Mouse (Mus musculus): ENCODE results near the gene Zfp217.

Gene Zfp217

DNA sequence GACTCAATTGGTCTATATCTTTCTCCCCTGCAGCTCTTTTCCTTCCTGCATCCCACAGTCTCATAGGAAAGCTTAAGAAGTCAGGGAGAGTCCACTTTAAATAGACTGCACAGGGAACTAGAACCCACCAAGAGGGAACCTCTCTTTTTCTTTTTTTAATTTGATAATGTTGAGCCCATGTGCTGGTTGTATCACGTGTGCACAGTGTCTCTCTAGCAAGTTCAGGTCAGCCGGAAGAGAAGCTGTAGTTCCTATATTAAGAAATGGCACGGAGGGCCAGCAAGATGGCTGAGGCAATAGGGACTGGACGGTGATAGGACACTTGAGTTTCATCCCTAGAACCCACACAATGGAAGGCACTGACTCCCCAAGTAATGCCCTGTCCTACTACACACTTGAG lies 11.1 kb upstream of the Zfp217 start:
- no peak for DNase-seq (ENCODE audit: low read depth, low spot score)

DNA sequence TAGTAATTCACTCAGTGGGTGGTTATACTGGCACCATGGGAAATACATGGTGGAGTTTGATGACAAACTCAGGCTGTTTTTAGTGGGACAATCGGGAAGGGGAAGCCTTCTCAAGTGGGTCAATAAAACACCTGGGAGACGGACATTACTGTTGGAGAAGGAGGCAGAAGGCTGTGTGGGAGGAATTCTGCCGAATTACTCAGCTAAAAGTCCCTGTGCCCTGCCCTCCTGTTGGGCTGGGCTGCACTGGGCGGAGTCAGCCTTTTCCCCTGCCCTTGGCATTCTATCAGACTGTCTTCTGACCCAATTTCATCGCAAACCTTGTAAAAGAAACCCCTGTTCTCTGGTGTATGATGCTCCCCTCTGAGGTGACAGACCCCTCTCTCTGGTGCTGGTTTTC lies 10.3 kb upstream of the Zfp217 start:
- DNase-seq (ENCODE audit: low read depth, low spot score), result no peak

DNA sequence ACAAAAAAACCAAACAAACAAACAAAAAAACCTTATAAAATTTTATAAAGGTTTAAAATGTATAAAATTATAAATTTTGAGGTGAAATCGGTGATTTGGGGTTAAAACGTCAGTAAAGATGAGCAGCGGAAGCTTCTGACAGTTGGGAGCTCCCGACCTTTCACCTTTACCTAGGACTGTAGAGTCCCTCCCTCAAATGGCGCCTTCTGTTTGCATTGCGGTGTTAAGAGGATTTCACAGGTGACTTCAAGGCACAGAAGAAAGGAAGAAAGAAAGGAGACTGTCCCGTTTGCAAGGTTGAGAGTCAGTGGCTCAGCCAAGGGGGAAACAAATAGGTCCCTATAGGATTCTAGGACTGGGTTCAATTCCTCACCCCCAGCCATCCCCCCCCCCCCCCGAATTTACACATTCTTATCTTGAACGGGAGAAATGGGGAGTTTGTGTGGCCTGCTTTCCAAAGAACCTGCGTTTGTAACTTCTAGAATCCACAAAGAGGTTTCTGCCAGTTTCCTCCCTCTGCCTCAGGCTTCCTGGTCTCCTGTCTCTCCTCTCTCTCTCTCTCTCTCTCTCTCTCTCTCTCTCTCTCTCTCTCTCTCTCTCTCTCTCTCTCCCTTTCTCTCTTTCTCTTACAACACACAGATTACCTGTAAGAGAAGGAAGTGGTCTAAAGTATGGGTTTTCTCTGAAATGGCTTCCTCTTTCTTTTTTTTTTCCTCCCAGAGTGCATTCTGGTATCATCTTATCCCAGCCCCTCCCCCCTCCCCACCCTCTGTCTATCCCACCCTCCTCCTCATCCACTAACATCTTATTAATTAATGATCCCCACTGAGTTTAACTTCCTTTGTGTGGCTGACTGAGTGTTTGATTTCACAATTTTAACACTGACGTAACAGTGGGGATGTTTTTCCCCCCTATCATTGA lies 9.6 kb upstream of the Zfp217 start:
- DNase-seq (ENCODE audit: low read depth, low spot score), result no peak

DNA sequence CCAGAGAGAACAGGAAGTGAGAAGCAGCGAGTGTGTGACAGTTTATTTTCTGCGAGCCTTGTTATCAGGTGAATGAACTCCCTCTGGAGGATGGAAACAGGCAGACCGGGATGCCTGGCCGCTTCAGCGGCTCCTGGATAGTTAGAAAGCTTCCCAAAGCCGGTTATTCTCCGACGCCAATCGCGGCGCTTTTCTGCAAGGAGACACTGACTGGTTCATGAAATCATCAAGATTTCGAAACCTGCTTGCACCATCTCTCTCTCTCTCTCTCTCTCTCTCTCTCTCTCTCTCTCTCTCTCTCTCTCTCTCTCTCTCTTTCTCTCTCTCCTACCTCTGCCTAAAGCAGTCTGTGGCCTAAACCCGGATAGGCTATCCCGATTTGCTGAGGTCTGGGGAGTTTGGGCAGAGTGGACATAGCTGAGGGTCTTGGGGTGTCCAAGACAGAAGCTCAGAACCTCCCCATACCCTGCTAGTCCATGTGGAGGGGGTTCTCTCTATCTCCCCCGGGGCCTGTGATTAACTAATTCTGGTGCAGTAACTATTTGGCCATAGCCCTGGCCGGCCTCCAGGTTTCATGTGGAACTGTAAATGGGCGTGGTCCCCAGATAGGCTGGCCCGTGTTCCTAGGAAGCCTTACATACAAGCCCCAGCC lies 7.3 kb upstream of the Zfp217 start:
- DNase-seq (ENCODE audit: low read depth, low spot score), result no peak

DNA sequence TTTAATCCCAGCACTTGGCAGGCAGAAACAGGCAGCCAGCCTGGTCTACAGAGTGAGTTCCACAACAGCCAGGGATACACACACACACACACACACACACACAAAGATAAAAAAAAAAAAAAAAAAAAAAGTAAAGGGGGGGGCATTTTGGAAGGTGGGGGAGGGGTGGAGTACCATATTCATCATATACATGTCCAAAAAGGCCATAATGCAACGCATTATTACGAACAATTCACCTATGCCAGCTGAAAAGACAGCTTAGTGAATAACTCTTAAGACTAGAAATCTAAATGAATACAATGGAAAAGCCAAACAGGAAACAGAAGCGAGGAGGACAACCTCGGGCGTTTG lies 6.8 kb upstream of the Zfp217 start:
- DNase-seq (ENCODE audit: low read depth, low spot score), result no peak

DNA sequence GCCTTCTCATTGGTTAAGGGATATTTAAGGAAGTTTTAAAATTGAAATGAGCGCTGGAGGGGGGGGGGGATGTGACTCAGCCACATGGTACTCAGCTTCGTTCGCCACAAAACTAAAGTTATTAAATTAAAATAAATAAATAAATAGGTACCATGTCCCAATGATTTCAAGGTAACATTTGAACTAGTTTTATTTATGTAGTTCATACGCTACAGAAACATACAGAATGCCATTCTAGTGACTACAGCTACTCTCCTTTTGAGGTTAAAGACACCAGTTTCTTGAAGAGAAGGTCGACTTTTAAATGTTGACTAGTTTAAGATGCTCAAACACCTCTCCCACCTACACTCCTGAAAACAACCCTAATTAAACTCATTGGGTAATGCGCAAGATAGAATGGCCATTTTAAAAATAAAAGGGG lies 6.4 kb upstream of the Zfp217 start:
- no peak for DNase-seq (ENCODE audit: low read depth, low spot score)

DNA sequence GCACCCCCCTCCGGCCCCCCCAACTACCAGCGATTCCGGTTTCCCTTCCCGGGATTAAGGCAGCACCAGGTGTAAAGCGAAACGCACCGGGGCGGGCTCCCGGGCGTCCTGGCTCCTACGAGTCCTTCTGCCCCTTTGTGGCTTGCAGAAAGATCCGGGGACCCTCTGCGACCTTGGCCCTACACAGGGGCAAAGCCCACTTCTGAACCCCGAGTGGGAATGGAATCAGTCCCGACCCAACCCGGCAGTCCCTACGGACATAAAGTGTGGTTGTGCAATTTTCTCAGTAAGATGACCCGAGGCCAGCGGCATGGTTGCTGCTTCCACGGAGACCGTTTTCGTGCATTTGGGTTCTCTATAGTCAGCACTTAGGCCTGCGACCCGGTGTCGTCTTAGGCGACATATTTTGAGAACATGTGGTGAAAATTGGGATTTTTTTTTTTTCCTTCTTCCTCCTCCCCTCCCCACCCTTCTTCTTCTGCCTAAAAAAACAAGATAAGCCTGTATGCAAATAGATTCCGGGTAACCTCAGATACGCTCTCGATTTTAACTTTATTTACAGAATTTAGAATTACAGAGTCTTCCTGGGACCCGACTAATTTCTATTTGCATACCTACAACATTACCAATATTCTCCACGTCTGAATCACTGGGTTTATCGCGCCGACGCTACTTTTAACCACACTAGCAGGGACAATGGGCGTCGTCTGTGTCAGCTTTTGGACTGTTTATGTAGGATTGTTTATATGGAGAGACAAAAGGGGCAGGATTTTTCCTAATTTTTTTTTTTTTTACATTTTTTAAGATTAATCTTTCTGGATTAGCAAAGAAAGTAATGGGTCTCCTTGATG lies 5.7 kb upstream of the Zfp217 start:
- DNase-seq (ENCODE audit: low read depth, low spot score), result no peak

DNA sequence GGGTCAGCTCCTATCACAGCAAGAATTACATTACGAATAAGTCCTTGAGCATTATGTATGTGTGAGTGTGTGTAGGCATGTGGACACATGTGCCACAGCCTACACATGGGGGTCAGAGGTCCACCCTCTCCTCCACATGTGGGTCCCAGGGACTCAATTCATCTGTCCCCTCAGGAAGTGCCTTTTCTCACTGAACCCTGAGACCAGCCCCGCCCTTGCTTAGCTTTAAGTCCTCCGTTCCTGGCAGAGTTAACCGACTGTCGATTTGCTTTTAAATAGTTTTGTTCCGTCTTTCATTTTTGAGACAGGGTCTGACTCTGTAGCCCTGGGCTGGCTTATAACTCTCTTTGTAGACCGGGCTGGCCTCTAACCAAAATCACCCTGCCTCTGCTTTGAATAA lies 5.0 kb upstream of the Zfp217 start:
- DNase-seq (ENCODE audit: low read depth, low spot score), result no peak

DNA sequence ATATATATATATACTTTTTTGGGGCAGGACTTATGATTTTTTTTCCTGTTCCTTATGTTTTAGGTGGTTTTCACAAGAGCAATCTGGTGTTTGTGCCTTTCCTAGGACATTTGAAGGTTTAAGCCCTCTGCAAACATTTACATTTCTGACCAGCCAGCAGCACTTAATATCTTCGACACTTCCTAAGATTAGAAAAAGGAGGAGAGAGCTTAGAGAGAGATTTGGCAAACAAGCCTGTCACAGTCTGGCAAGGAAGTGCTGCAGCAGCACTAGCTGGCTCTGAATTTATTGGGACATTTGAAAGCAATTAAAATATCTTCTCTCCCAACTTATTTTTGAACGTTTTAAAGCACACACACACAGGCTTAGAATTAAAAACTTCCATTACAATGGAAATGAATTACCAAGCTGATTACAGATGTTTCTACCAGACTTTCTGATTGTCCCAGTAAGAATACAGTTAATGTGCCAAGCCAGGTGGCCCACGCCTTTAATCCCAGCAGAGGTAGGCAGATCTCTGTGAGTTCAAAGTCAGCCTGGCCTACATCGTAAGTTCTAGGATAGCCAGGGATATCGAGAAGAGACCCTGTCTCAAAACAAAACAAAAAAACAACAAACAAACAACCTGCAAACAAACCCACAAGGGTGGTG lies 4.3 kb upstream of the Zfp217 start:
- no peak for DNase-seq (ENCODE audit: low read depth, low spot score)

DNA sequence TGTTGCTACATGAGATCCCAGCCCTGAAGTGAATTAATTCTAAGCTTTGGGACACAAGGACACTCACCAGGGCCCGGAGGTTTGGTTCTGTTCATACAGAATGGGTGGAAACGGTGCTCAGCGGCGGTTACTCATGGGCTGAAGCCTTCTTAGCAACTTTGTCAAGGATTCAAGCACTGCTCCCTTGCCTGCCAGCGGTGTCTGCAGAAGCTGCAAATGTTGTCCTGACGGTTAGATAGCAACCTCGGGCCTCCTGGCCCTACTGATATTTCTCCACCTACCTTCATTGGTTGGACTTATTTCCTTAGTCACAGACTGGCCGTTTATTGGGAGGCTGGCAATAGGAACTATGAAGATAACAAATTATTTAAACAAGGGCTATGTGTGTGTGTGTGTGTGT lies 3.6 kb upstream of the Zfp217 start:
- DNase-seq (ENCODE audit: low read depth, low spot score), result no peak

DNA sequence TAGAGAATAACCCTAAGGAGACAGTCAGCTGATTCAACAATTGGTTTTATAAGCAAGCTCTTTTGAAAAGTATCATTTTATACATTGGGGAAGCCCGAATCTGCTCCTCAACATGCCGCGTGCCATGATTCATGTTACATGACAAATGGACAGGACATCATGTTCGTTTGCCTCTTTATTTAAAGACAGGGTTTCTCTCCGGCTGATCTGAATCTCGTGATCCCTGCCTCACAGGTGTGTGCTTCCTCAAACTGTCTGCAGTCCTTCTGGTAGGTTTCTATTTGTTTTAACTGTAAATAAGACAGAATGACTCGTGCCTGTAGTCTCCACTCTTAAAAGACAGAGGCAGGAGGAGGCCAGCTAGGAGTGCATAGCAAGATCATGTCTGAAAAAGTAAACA lies 925 bp upstream of the Zfp217 start:
- DNase-seq (ENCODE audit: low read depth, low spot score), result no peak

DNA sequence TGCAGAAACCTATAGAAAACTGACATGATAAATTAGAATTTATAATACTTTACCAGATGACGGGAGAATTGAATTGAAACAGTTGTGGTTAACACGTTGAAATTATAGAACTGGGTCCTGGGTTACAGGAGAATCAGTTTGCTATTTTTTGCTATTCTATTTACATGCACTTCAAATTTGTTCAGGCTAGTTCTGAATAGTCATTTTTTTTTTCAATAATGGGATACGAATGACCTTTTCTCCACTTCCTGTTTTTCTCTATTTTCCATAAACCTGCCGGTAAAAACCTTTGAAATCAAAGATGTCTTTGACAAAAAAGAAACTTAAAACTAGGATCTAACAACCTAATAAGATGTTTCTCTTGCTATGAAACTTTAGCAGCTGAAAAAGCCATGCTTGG lies 733 bp downstream of the Zfp217 start:
- no peak for DNase-seq (ENCODE audit: low read depth, low spot score)

DNA sequence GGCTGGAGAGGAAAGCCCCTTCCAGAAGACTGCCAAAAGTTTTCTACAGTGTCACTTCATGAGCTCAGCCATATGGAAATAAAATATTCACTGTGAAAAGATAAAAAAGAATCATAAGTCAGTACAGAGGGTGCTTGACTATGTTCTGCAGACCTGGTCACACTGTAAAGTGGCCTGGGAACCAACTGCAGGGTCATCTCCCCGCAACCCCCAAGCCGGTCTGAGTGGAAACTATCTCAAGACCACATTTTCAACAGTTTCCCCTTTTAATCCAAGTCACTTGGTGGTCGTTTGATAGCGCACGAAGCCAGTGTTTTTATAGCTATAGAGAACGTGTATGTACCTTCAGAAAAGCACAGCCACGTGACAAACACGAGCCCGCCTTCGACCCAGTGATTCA lies 3.6 kb downstream of the Zfp217 start:
- no peak for DNase-seq (ENCODE audit: low read depth, low spot score)

DNA sequence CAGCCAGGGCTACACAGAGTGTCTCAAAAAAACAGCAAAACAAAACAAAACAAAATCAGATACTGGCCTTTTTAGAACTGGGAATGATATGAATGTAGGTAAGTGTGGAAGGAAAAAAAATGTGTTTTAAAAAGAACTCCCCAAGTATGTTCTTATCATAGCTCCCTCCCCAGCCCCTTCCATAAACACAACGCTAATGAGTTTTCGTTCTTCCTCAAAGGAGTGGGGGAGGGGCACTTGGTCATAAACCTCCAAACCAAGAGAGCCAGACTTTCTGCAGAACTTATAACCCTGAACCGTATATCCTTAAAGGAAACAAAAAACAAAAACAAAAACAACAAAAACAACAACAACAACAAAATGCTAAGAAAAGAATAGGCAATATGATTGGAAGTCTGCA lies 4.0 kb downstream of the Zfp217 start:
- no peak for DNase-seq (ENCODE audit: low read depth, low spot score)

DNA sequence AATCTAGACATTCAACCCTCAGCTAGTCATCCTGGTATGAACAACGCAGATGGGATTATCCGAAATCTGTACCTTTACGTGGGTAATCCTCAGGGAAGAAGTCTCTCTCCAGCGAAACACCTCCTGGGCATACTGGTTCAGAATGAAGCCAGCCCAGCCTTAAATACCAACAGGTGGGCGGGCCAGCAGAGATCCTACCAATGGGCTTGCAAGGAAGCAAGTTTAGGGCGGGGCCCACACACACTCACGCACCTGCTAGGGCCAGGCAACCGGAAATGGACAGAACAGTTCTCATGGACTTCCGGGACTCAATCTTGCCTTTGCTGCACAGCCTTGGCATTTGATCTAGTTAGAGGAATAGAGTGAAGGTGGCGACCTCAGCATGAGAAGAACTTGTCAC lies 5.4 kb downstream of the Zfp217 start:
- DNase-seq (ENCODE audit: low read depth, low spot score), result no peak

DNA sequence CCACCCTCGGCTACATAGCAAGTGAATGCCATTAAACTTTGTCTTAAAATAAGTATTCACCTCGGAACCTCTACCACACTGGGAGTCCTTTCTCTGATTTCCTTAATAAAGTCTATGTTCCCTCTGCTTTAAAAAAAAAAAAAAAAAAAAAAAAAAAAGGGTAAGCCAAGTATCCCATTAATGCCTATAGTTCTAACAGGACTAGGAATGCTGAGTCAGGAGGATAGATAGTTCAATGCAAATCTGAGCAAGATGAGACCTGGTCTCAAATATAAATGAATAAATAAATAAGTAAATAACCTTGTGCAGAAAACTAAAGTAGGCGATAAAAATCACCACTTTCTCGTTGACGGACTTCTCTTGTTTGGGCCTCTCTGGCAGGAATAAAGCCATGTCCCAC lies 6.4 kb downstream of the Zfp217 start:
- DNase-seq (ENCODE audit: low read depth, low spot score), result no peak

DNA sequence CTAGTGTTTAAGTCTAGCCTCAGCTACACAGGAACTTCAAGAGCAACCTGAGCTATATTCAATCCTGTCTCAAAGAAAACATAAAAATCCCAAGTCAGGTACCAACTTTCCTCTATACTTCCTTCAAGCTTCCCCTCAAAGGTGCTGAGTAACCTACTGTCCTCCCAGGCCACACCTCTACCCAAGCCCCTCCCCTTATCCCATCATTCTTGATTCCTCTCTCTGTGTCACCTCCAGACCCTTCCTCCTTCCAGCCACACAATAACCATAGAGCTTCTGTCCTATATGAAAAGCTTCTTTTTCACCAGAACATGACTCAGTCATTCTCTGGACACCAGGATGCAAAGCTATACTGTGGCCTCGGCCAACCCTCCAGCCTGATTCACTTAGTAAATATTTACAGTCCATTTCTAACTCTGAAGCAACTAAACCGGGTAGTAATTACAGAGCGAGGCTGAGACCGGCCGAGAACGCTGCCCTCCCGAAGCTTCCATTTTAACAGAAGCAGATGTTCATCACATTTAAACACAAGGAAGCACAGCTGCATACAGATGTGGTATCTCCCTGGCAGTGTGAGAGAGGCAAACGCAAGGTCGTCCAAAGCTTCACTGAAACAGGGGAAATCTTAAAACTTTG lies 8.4 kb downstream of the Zfp217 start:
- no peak for DNase-seq (ENCODE audit: low read depth, low spot score)

DNA sequence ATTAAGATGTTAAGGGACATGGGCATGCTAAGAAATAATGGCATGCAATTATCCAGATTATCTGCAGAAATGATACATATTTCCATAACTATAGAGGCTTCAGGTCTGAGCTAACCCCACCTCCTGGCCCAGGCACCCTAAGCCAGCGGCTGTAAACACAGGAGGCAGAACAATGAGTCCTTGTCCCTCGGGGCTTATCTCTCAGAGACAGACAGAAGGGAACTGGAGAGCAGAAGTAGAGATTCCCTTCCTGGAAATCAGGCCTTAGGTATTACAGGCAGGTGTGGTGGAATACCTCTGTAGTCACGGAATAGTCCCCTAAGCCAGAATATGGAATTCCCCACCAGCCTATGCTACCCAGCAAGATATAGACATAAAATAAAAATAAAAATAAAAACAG lies 11.0 kb downstream of the Zfp217 start:
- no peak for DNase-seq (ENCODE audit: low read depth, low spot score)

DNA sequence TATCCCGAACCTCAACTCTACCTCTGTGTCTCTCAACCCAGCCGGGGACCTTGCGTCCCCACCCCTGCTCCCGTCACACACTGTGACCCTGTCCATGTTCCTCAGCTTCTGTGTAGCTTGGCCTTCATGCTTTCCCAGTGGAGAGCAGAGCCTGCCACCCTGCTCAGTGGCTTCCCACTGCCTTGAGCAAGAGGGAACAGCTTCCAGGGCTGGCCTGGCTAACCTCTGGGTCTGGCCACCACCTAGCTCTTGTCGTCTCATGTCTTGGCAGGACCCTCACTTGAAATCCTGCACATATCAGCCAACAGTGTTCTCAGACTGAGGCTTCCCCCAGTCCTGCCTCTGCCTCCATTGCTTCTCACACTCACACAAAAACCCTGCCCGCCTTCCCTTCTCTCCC lies 12.1 kb downstream of the Zfp217 start:
- DNase-seq (ENCODE audit: low read depth, low spot score), result no peak

DNA sequence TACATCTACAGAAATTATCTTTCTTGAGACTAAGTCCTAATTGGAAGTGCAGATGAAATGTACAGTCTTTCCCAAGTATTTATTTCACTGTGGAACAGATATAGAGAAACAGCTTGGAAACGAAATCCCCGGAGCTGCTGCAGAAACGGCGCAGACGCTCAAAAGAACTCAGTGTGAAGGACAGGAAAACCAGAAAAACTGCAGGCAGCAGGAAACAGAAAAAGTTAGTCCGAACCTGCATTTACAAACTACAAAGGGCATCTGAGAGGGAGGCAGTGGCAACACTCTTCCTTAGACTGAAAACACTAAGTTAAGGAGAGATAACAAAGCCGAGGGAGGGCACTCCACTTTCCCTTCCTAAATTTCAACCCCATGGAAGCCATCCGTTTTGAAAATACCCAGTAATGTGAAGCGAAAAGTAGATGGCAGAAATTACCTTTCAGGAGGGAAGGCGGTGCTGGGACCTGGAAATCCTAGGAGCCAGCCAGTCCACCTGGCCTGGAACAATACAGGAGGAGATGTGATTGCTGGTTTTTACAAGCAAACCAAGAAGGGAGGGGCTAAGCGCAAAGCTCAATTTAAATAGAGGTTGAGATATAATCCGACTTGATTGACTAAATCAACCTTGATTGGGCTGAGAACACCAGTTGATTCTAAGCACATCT lies 13.7 kb downstream of the Zfp217 start:
- DNase-seq (ENCODE audit: low read depth, low spot score), result no peak
